Mouse (Mus musculus): ENCODE results near the gene Nrxn1. TPM values are rescaled to one million over a fixed set of nuclear protein-coding genes. Genes with fewer than 3 reads are reported as not detected.

The Nrxn1 gene
- polyA plus RNA-seq (2012; rRNA removed) = 0.93 and 2.1 TPM in 2 replicates

GRCm38 (mm10) chr17:91093042-91093080, at the start of gene Nrxn1:
Gene Nrxn1, minus strand, starts transcription at chr17:91093071.

Data from colon, adult 2 months (tissue).